Mouse (Mus musculus): Measurements from ENCODE around the gene Dlg2. TPM values are rescaled to one million over a fixed set of nuclear protein-coding genes. Genes with fewer than 3 reads are reported as not detected.

Dlg2 gene
- total and polyA plus RNA-seq, 3 experiments = 0.72 to 1.9 (median 1.7) TPM

- Histone ChIP-seq H3K79me2 (replicated peaks; ENCODE audit: control insufficient read depth, insufficient read depth, low read length) (no peaks in the 10 kb centered on the region), H3K9ac (ENCODE audit: low read depth, low read length) (no peak overlapping the region), H3K4me3 (no peak overlapping the region), H3K36me3 (ENCODE audit: control insufficient read depth, insufficient read depth, low read length) (no peaks in the 10 kb centered on the region), H3K4me1 (ENCODE audit: control insufficient read depth, insufficient read depth, low read length) (no peaks in the 10 kb centered on the region), H3K27ac (no peak overlapping the region), H3K27me3 (ENCODE audit: control insufficient read depth, insufficient read depth, low read length) (no peaks in the 10 kb centered on the region)
- no peak for TF ChIP-seq POLR2A (IDR thresholded peaks at IDR 0.05; ENCODE audit: insufficient read depth, low read depth, low read length)
- TF ChIP-seq EP300 (IDR thresholded peaks at IDR 0.05; ENCODE audit: insufficient read depth, low read depth, low read length) = no peak
- TF ChIP-seq CTCF (IDR thresholded peaks at IDR 0.05) = no peak
- intact Hi-C loops (cut with DNase I) = no loop called here
- DNase-seq = no peak
- 60% methylated on average over 2 of the region's 2 CpGs for WGBS
Observed at GRCm38 (mm10) chr7:92308168-92308567, 1831.7 kb downstream of the Dlg2 start.

GRCm38 (mm10) chr7:92316389-92316788 is 1839.9 kb downstream of the Dlg2 start:
- Histone ChIP-seq H3K79me2 (replicated peaks; ENCODE audit: control insufficient read depth, insufficient read depth, low read length) (no peaks in the 10 kb centered on the region), H3K27me3 (ENCODE audit: control insufficient read depth, insufficient read depth, low read length) (no peaks in the 10 kb centered on the region), H3K27ac (no peak overlapping the region), H3K36me3 (ENCODE audit: control insufficient read depth, insufficient read depth, low read length) (no peaks in the 10 kb centered on the region), H3K9ac (ENCODE audit: low read depth, low read length) (no peak overlapping the region), H3K4me1 (ENCODE audit: control insufficient read depth, insufficient read depth, low read length) (no peaks in the 10 kb centered on the region), H3K4me3 (no peak overlapping the region)
- TF ChIP-seq POLR2A (IDR thresholded peaks at IDR 0.05; ENCODE audit: insufficient read depth, low read depth, low read length) (no peak), CTCF (IDR thresholded peaks at IDR 0.05) (no peak), EP300 (IDR thresholded peaks at IDR 0.05; ENCODE audit: insufficient read depth, low read depth, low read length) (no peak)
- WGBS = 57% methylated on average over 6 of the region's 6 CpGs
- intact Hi-C loops (cut with DNase I) = no loop called here
- DNase-seq = no peak

GRCm38 (mm10) chr7:92319469-92319868 is 1843.0 kb downstream of the Dlg2 start:
- Histone ChIP-seq H3K27ac (no peak overlapping the region), H3K4me1 (ENCODE audit: control insufficient read depth, insufficient read depth, low read length) (no peaks in the 10 kb centered on the region), H3K9ac (ENCODE audit: low read depth, low read length) (no peak overlapping the region), H3K79me2 (replicated peaks; ENCODE audit: control insufficient read depth, insufficient read depth, low read length) (no peaks in the 10 kb centered on the region), H3K36me3 (ENCODE audit: control insufficient read depth, insufficient read depth, low read length) (no peaks in the 10 kb centered on the region), H3K4me3 (no peak overlapping the region), H3K27me3 (ENCODE audit: control insufficient read depth, insufficient read depth, low read length) (no peaks in the 10 kb centered on the region)
- DNase-seq = no peak
- TF ChIP-seq EP300 (IDR thresholded peaks at IDR 0.05; ENCODE audit: insufficient read depth, low read depth, low read length) = no peak
- no peak for TF ChIP-seq CTCF (IDR thresholded peaks at IDR 0.05)
- TF ChIP-seq POLR2A (IDR thresholded peaks at IDR 0.05; ENCODE audit: insufficient read depth, low read depth, low read length) = no peak
- 46% methylated on average over 1 of the region's 1 CpGs for WGBS
- intact Hi-C loops (cut with DNase I) = no loop called here

GRCm38 (mm10) chr7:92320181-92320580 is 1843.7 kb downstream of the Dlg2 start:
- Histone ChIP-seq H3K27ac (no peak overlapping the region), H3K4me3 (no peak overlapping the region), H3K27me3 (ENCODE audit: control insufficient read depth, insufficient read depth, low read length) (no peaks in the 10 kb centered on the region), H3K79me2 (replicated peaks; ENCODE audit: control insufficient read depth, insufficient read depth, low read length) (no peaks in the 10 kb centered on the region), H3K9ac (ENCODE audit: low read depth, low read length) (no peak overlapping the region), H3K36me3 (ENCODE audit: control insufficient read depth, insufficient read depth, low read length) (no peaks in the 10 kb centered on the region), H3K4me1 (ENCODE audit: control insufficient read depth, insufficient read depth, low read length) (no peaks in the 10 kb centered on the region)
- DNase-seq = no peak
- no peak for TF ChIP-seq POLR2A (IDR thresholded peaks at IDR 0.05; ENCODE audit: insufficient read depth, low read depth, low read length)
- no peak for TF ChIP-seq CTCF (IDR thresholded peaks at IDR 0.05)
- TF ChIP-seq EP300 (IDR thresholded peaks at IDR 0.05; ENCODE audit: insufficient read depth, low read depth, low read length) = no peak
- intact Hi-C loops (cut with DNase I) = no loop called here

- H3K36me3 ChIP-seq (ENCODE audit: control insufficient read depth, insufficient read depth, low read length) = no peaks in the 10 kb centered on the region
- DNase-seq = no peak
- H3K27ac ChIP-seq = no peak overlapping the region
- 51% methylated on average over 2 of the region's 2 CpGs for WGBS
- no peaks in the 10 kb centered on the region for H3K27me3 ChIP-seq (ENCODE audit: control insufficient read depth, insufficient read depth, low read length)
- no peak overlapping the region for H3K9ac ChIP-seq (ENCODE audit: low read depth, low read length)
- intact Hi-C loops (cut with DNase I) = no loop called here
- H3K79me2 ChIP-seq (replicated peaks; ENCODE audit: control insufficient read depth, insufficient read depth, low read length) = no peaks in the 10 kb centered on the region
- TF ChIP-seq CTCF (IDR thresholded peaks at IDR 0.05) (no peak), POLR2A (IDR thresholded peaks at IDR 0.05; ENCODE audit: insufficient read depth, low read depth, low read length) (no peak), EP300 (IDR thresholded peaks at IDR 0.05; ENCODE audit: insufficient read depth, low read depth, low read length) (no peak)
- no peak overlapping the region for H3K4me3 ChIP-seq
- no peaks in the 10 kb centered on the region for H3K4me1 ChIP-seq (ENCODE audit: control insufficient read depth, insufficient read depth, low read length)
Observed at GRCm38 (mm10) chr7:92321786-92322185, 1845.3 kb downstream of the Dlg2 start.

- TF ChIP-seq CTCF (IDR thresholded peaks at IDR 0.05) (no peak), EP300 (IDR thresholded peaks at IDR 0.05; ENCODE audit: insufficient read depth, low read depth, low read length) (no peak), POLR2A (IDR thresholded peaks at IDR 0.05; ENCODE audit: insufficient read depth, low read depth, low read length) (no peak)
- intact Hi-C loops (cut with DNase I) = loop anchor here (1.0 kb wide), 1 partner anchor 219 kb away; no protein-coding TSS in a partner anchor
- Histone ChIP-seq H3K27ac (no peak overlapping the region), H3K9ac (ENCODE audit: low read depth, low read length) (no peak overlapping the region), H3K4me1 (ENCODE audit: control insufficient read depth, insufficient read depth, low read length) (no peaks in the 10 kb centered on the region), H3K36me3 (ENCODE audit: control insufficient read depth, insufficient read depth, low read length) (no peaks in the 10 kb centered on the region), H3K27me3 (ENCODE audit: control insufficient read depth, insufficient read depth, low read length) (no peaks in the 10 kb centered on the region), H3K79me2 (replicated peaks; ENCODE audit: control insufficient read depth, insufficient read depth, low read length) (no peaks in the 10 kb centered on the region), H3K4me3 (no peak overlapping the region)
- 75% methylated on average over 13 of the region's 13 CpGs for WGBS
- no peak for DNase-seq
Observed at GRCm38 (mm10) chr7:92322342-92323069, 1846.0 kb downstream of the Dlg2 start.
